Mouse (Mus musculus) G1E-ER4 (cell line): ENCODE data around the gene Arhgap31. TPM values are rescaled to one million over a fixed set of nuclear protein-coding genes. Genes with fewer than 3 reads are reported as not detected.

Experiments used
- GATA1 ChIP-seq: IDR thresholded peaks from one replicate; pipeline ENCODE4 v1.8.0; 2012; ENCODE audit warnings: low read length, inconsistent platforms
- polyA plus RNA-seq: library from polyadenylated mRNA; stranded (reverse); fragments of >175 nt; gene quantifications from 2 replicates; pipeline ENCODE4 v1.2.3, GENCODE M21; 2012

The Arhgap31 gene
- 0.04 and 0.06 TPM in 2 replicates for polyA plus RNA-seq

DNA sequence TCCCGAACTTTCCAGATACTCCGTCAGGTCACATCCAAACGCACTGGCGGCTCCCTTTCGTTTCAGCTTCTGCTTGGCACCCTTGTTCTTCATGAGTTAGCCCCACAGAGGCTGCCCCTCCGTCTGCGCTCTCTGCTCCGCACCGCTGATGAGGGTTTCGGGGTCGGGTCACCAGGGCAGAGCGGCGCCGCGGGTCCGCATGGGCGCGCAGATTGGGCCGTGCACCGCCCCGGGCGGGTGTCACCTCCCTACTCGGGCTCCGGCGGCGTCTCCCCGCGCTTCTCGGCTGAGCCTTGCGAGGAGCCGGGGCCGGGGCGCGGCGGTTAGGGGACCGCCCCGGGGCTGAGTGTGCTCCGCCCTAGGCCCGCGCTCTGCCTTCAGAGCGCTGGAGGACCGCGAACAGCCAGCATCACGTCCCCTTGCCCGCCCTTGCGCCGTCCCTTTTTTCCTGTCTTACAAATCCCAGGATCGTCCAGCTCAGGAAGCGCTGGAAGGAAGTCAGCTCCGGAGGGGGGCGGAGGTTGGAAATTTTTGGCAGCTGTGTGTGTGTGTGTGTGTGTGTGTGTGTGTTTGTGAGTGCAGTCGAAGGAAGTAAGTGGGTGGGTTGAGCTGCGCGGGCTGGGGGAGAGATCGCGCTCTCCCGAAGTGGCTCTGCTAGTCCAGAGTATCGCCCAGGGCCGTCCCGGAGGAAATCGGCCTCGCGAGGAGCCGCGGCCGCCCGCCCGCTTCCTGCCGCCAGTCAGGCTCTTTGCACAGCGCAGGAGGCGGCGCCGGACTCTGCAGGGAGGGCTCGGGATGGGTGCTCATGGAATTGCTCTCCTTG, at the start of gene Arhgap31:
Gene Arhgap31, minus strand, starts transcription at position 694 of the 823 bp plus-strand sequence.
- TF ChIP-seq GATA1 = no peak

- no peak for TF ChIP-seq GATA1
These were observed 49.3 kb upstream of the Arhgap31 start for GRCm38 (mm10) chr16:38762401-38762800.

- TF ChIP-seq GATA1 = no peak
These were observed 48.9 kb upstream of the Arhgap31 start for GRCm38 (mm10) chr16:38761972-38762371.

GRCm38 (mm10) chr16:38760834-38761375, 47.8 kb upstream of the Arhgap31 start:
- no peak for TF ChIP-seq GATA1

DNA sequence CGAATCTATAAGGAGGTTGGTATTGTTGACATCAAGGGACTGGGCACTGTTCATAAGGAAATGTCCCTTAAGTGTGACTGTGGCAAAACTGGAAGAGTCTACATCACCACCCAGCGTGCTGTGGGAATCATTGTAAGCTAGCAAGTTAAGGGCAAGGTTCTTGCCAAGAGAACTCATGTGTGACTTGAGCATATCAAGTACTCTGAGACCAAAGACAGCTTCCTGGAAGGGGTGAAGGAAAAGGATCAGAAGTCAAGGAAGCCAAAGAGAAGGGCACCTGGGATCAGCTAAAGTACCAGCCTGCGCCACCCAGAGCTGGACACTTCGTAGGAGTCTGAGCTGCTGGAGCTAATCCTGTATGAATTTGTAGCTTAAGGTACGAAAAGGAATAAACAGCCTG, 47.2 kb upstream of the Arhgap31 start:
- no peak for TF ChIP-seq GATA1

DNA sequence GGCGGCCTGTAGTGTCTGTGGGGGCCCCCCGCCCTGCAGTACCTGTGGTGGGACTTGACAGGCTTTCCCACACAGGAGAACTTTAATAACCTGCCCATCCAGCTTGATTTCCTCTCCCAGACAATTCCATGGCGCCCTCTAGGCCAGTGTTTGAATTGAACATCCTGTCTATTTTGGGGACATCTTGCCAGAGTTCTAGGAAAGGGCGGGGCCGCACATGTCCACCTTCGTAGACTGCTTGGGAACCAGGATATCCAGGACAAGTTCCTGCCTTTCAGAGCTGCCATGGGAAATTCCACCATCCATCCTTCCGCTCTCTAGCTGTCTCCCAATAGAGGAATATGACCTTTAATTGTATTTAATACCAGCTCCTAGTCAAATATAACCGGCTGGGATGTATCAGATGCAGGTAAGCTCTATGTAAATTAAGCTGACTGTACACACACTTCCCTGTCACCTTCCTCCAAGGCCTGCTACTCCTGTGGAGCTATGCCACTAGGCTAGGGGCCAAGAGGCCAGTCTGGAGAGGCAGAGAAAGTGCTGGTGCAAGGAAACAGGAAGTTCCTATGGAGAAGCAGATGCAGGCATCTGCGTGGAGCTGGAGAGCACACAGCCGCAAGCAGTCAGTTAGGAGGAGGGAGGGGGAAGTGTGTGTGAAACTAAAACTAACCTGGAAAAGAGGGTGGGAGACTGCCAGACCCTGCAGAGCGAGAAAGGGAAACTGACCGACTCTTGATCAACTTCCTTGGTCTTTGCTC, 45.2 kb upstream of the Arhgap31 start:
- TF ChIP-seq GATA1 = no peak

GRCm38 (mm10) chr16:38757626-38758025, 44.6 kb upstream of the Arhgap31 start:
- no peak for TF ChIP-seq GATA1

DNA sequence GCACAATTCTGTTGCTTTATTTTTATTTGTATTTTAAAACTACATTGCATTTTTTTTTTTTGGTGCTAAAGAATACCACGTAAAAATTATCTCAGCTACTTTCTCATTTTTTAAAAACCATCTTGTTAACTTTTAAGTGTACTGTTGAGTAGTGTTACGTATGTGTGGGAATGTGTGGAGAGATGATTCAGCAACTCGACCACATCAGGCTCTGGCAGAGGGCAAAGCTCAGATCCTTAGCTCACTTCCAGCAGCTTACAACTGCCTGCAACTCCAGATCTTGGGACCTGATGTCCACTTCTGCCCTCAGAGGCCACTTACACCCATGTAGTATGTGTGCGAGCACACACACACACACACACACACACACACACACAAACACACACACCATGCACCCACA, 43.5 kb upstream of the Arhgap31 start:
- TF ChIP-seq GATA1 = no peak

DNA sequence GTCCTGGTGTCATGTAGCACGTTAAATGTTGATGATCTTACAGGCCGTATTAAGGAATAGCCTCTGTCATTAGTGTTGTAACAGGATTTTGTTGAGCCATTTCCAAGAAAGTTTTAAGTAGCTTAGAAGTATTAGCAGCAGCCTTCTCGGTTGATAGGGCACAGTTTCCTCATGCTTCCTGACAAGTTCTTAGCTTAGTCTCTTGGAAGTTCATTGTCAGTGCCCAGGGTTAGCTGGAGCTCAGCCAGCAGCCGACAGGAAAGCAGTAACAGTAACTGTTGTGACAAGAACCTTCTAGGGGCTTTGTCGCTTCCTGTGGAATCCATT, 43.1 kb upstream of the Arhgap31 start:
- no peak for TF ChIP-seq GATA1

GRCm38 (mm10) chr16:38755452-38756176, 42.5 kb upstream of the Arhgap31 start:
- TF ChIP-seq GATA1 = no peak

GRCm38 (mm10) chr16:38753631-38754030, 40.6 kb upstream of the Arhgap31 start:
- no peak for TF ChIP-seq GATA1

- TF ChIP-seq GATA1 = no peak
These were observed 37.7 kb upstream of the Arhgap31 start for GRCm38 (mm10) chr16:38750803-38751202.

GRCm38 (mm10) chr16:38743941-38744673, 31.0 kb upstream of the Arhgap31 start:
- TF ChIP-seq GATA1 = no peak

GRCm38 (mm10) chr16:38742659-38743131, 29.6 kb upstream of the Arhgap31 start:
- no peak for TF ChIP-seq GATA1

- TF ChIP-seq GATA1 = no peak
These were observed 29.1 kb upstream of the Arhgap31 start, which contains the start of gene B4galt4 for GRCm38 (mm10) chr16:38742113-38742658. TSS of gene B4galt4 (plus strand) at chr16:38742264.
